Mouse (Mus musculus) heart, adult 2 months (tissue): ENCODE measurements around the gene Cd7. TPM values are rescaled to one million over a fixed set of nuclear protein-coding genes. Genes with fewer than 3 reads are reported as not detected.
A peak's percentile ranks its signal among the peaks of the same experiment; 100 is the strongest.
"Not testable (repeated sequence)": the region's sequence is repeated elsewhere in the genome, so short reads cannot be mapped to it uniquely, and the experiment has no call there.

Experiments used
- DNase-seq, 2 experiments: peaks; one replicate each; pipeline ENCODE4 v3.0.0; 2021
- H3K27ac ChIP-seq: fragments of 200-600 bp; 2 replicates; pipeline ENCODE4 v1.8.1; 2022
- H3K27me3 ChIP-seq: fragments of 200-500 bp; 2 replicates; pipeline ENCODE4 v1.6.1; 2012; ENCODE audit warnings: mild to moderate bottlenecking, low read length, inconsistent platforms, mixed read lengths; ENCODE audit not compliant: control insufficient read depth, insufficient read depth
- H3K36me3 ChIP-seq: fragments of 200-500 bp; 2 replicates; pipeline ENCODE4 v1.6.1; 2012; ENCODE audit warnings: low read length, inconsistent platforms; ENCODE audit not compliant: control insufficient read depth, insufficient read depth
- H3K4me1 ChIP-seq: fragments of 200-500 bp; 2 replicates; pipeline ENCODE4 v1.6.1; 2011; ENCODE audit warnings: low read length; ENCODE audit not compliant: control insufficient read depth, insufficient read depth
- H3K4me3 ChIP-seq: fragments of 200-600 bp; 2 replicates; pipeline ENCODE4 v1.8.1; 2022
- H3K79me2 ChIP-seq: fragments of 200-500 bp; replicated peaks from 2 replicates; pipeline ENCODE4 v1.6.1; 2012; ENCODE audit warnings: mild to moderate bottlenecking, inconsistent platforms, low read length, moderate library complexity, mixed read lengths; ENCODE audit not compliant: control insufficient read depth, insufficient read depth
- H3K9ac ChIP-seq: fragments of 200-500 bp; 2 replicates; pipeline ENCODE4 v1.6.1; 2012; ENCODE audit warnings: low read depth, mild to moderate bottlenecking, control low read depth, inconsistent platforms, low read length, mixed read lengths
- CTCF ChIP-seq: fragments of 200-600 bp; IDR thresholded peaks from 2 replicates; pipeline ENCODE4 v1.8.1; 2022; ENCODE audit warnings: antibody characterized with exemption, mild to moderate bottlenecking, moderate library complexity
- EP300 ChIP-seq: fragments of 200-500 bp; IDR thresholded peaks from 2 replicates; pipeline ENCODE4 v1.6.1; 2011; ENCODE audit warnings: low read depth, low read length, control low read depth; ENCODE audit not compliant: insufficient read depth
- POLR2A ChIP-seq: fragments of 200-500 bp; IDR thresholded peaks from 2 replicates; pipeline ENCODE4 v1.6.1; 2011; ENCODE audit warnings: mild to moderate bottlenecking, low read depth, low read length, control low read depth; ENCODE audit not compliant: insufficient read depth
- WGBS: fragments of 180-500 bp; shearing (Covaris S2); methylation state at CpG from one replicate; pipeline ENCODE4 v1.1.7; 2018; 5-methylcytosine and 5-hydroxymethylcytosine counted together
- intact Hi-C: fragments of 180-260 bp; cut with DNase I; formaldehyde crosslinking; loops from one replicate; pipeline ENCODE4 v1.15.1; 2025
- polyA plus RNA-seq: library from polyadenylated mRNA; depleted of rRNA; stranded (reverse); fragments of >200 nt; gene quantifications from 2 replicates; pipeline ENCODE4 v1.2.3, GENCODE M21; 2012
- total RNA-seq, 2 experiments: library from RNA; stranded (reverse); gene quantifications; 2 replicates each; pipeline ENCODE4 v1.2.3; 2021

Gene Cd7
- total and polyA plus RNA-seq, 3 experiments, result 0.23 to 1.9 (median 0.26) TPM

DNA sequence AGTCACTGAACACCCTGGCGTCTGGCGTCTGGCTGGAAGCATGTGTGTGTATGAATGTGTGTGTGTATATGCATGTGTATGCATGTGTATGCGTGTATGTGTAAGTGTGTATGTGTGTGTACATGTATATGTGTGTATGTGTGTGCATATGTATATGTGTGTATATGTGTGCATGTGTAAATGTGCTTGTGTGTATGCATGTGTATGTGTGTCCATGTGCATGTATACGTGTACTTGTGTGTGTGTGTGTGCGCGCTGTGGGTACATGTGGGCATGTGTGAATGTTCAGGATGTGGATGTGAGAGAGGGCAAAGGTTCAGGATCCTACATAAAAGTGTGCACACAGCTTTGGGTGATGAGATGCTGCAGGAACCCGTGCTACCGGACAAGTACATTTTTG is 41.1 kb upstream of the Cd7 start:
- H3K4me3 ChIP-seq, result no peak overlapping the region
- intact Hi-C loops, result no loop called here
- H3K27ac ChIP-seq, result no peak overlapping the region
- 95% methylated on average over 8 of the region's 8 CpGs for WGBS
- no peaks in the 10 kb centered on the region for H3K36me3 ChIP-seq
- TF ChIP-seq CTCF, result no peak
- TF ChIP-seq EP300, result no peak
- no peak for TF ChIP-seq POLR2A
- no peak for DNase-seq
- no peaks in the 10 kb centered on the region for H3K27me3 ChIP-seq
- H3K79me2 ChIP-seq, result no peaks in the 10 kb centered on the region
- no peaks in the 10 kb centered on the region for H3K4me1 ChIP-seq
- no peak overlapping the region for H3K9ac ChIP-seq

DNA sequence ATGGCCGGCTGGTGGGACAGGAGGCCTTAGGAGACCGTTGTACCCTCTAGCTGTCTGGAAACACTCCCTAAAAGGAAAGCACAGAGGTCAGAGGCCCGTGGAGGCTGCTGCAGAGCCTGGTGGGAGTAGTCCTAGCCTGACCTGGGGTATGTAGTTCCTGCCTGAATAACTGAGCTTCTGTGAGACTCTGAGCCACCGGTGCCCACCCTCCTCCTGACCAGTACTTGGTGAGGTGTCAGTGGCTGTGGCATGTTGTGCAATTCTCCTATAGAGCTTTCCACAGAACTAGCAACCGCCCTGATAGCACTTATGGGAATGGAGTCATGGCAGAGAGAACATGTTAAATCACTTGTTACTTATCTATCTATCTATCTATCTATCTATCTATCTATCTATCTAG is 36.4 kb upstream of the Cd7 start:
- Histone ChIP-seq H3K79me2 (no peaks in the 10 kb centered on the region), H3K4me3 (no peak overlapping the region), H3K27ac (no peak overlapping the region), H3K27me3 (no peaks in the 10 kb centered on the region), H3K9ac (no peak overlapping the region), H3K36me3 (no peaks in the 10 kb centered on the region), H3K4me1 (no peaks in the 10 kb centered on the region)
- TF ChIP-seq CTCF (no peak), EP300 (no peak), POLR2A (no peak)
- no peak for DNase-seq
- intact Hi-C loops, result no loop called here
- 65% methylated on average over 5 of the region's 5 CpGs for WGBS

DNA sequence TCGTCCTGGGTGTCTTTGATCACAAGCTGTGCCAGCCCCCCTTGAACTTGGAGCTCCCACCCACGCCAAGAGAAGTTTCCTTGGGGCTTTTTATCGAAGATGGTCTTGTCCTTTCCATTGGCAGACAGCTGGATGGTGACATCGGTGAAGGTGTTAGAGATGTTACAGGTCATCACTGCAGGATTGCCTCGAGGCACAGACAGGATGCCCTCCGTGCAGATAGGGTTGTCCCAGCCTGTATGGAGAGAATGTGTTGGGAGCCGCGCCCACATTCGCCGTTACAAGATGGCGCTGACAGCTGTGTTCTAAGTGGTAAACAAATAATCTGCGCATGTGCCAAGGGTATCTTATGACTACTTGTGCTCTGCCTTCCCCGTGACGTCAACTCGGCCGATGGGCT is 30.4 kb upstream of the Cd7 start:
- H3K4me3 ChIP-seq, DNase-seq, H3K4me1 ChIP-seq, H3K9ac ChIP-seq, H3K27me3 ChIP-seq, H3K79me2 ChIP-seq, H3K36me3 ChIP-seq, H3K27ac ChIP-seq, intact Hi-C loops: not testable (repeated sequence)
- 89% methylated on average over 12 of the region's 16 CpGs for WGBS

- H3K79me2 ChIP-seq, result no peaks in the 10 kb centered on the region
- intact Hi-C loops, result no loop called here
- no peak overlapping the region for H3K4me3 ChIP-seq
- H3K4me1 ChIP-seq, result no peaks in the 10 kb centered on the region
- no peak for DNase-seq
- 93% methylated on average over 2 of the region's 2 CpGs for WGBS
- H3K27me3 ChIP-seq, result no peaks in the 10 kb centered on the region
- TF ChIP-seq EP300 (no peak), POLR2A (no peak), CTCF (no peak)
- H3K36me3 ChIP-seq, result no peaks in the 10 kb centered on the region
- no peak overlapping the region for H3K9ac ChIP-seq
- H3K27ac ChIP-seq, result no peak overlapping the region
Observed at GRCm38 (mm10) chr11:121067895-121068294, 28.7 kb upstream of the Cd7 start.

- Histone ChIP-seq H3K4me1 (peaks cover 2% of the 10 kb centered on the region; the same call in 1 of the 2 replicates), H3K36me3 (no peaks in the 10 kb centered on the region), H3K27ac (no peak overlapping the region), H3K27me3 (no peaks in the 10 kb centered on the region), H3K79me2 (no peaks in the 10 kb centered on the region), H3K4me3 (no peak overlapping the region), H3K9ac (no peak overlapping the region)
- no peak for DNase-seq
- WGBS, result 71% methylated on average over 3 of the region's 3 CpGs
- intact Hi-C loops, result loop anchor here (5.0 kb wide), 2 partner anchors 138 to 228 kb away; partner anchors contain the start of genes Hexdc and Ogfod3
- no peak for TF ChIP-seq POLR2A
- no peak for TF ChIP-seq EP300
- peak; percentile 55 for TF ChIP-seq CTCF
Observed at GRCm38 (mm10) chr11:121064197-121064596, 25.0 kb upstream of the Cd7 start.

DNA sequence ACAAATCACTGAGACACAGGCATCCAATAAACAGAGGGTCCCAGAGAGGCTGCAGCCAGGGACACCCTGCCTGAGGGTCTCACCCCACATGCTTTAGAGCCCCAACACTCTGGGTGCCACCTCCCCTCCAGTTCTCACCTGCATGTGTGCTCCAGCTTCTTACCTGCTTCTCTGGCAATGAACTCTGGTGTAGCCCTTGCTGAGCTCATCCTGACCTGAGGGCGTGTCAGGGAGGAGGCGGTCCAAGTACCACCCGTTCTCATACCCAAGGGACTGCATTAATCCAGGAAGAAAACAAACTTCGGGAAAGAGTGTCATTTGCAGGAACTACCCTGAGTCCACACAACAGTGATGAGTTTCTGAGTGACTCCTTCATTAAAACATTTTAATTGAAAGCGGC is 24.2 kb upstream of the Cd7 start, which contains the start of gene Sectm1b:
Gene Sectm1b (minus strand): TSS at position 191 of the 400 bp plus-strand sequence.
- Histone ChIP-seq H3K79me2 (no peaks in the 10 kb centered on the region), H3K9ac (no peak within 1 kb of the TSS), H3K27me3 (no peaks in the 10 kb centered on the region), H3K36me3 (no peaks in the 10 kb centered on the region), H3K4me1 (peaks cover 2% of the 10 kb centered on the region; the same call in 1 of the 2 replicates), H3K27ac (no peak within 1 kb of the TSS), H3K4me3 (no peak within 1 kb of the TSS)
- TF ChIP-seq CTCF (no peak), EP300 (no peak), POLR2A (no peak)
- WGBS, result 71% methylated on average over 5 of the region's 5 CpGs
- DNase-seq, result no peak
- intact Hi-C loops, result loop anchor here (5.0 kb wide), 2 partner anchors 139 to 229 kb away; partner anchors contain the start of genes Hexdc and Ogfod3

DNA sequence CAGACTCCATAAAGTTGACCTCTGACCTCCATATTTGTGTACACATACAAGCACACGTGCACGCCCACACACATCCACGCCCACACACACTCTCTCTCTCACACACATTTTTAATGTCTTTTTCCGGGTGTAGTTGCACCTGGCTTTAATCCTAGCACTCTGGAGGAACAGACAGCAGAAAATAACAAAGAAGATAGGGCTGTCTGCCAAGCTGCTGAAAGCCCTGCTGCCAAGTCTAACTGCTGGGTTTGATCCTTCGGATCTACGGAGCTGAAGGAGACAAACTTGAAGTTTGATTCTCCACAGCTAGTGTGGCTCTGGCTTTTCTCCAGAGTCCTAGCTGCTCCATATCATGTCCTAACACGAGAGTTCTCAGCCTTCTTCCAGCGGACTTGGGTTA is 22.4 kb upstream of the Cd7 start:
- H3K9ac ChIP-seq, result no peak overlapping the region
- no peak overlapping the region for H3K27ac ChIP-seq
- H3K4me3 ChIP-seq, result no peak overlapping the region
- 32% methylated on average over 8 of the region's 8 CpGs for WGBS
- H3K4me1 ChIP-seq, result peaks cover 2% of the 10 kb centered on the region; the same call in 1 of the 2 replicates
- no peak for DNase-seq
- no peaks in the 10 kb centered on the region for H3K79me2 ChIP-seq
- intact Hi-C loops, result loop anchor here (5.0 kb wide), 2 partner anchors 141 to 231 kb away; partner anchors contain the start of genes Hexdc and Ogfod3
- no peaks in the 10 kb centered on the region for H3K27me3 ChIP-seq
- TF ChIP-seq EP300, result no peak
- TF ChIP-seq POLR2A, result no peak
- no peak for TF ChIP-seq CTCF
- H3K36me3 ChIP-seq, result no peaks in the 10 kb centered on the region

- intact Hi-C loops, result loop anchor here (5.0 kb wide), 2 partner anchors 142 to 232 kb away; partner anchors contain the start of genes Hexdc and Ogfod3
- H3K27ac ChIP-seq, H3K4me1 ChIP-seq, H3K27me3 ChIP-seq, DNase-seq, H3K4me3 ChIP-seq, H3K9ac ChIP-seq, H3K36me3 ChIP-seq, H3K79me2 ChIP-seq: not testable (repeated sequence)
- WGBS, result 96% methylated on average over 6 of the region's 6 CpGs
Observed at GRCm38 (mm10) chr11:121060401-121061067, 21.3 kb upstream of the Cd7 start.
